In genomic region chr8:85517336-85517735, GRCm38 (mm10) we compare ENCODE assay signal across 23 mouse cellular contexts. TPM values are rescaled to one million over a fixed set of nuclear protein-coding genes. Genes with fewer than 3 reads are reported as not detected.
DNase-seq lines count a peak whose midpoint lies in the region; ATAC-seq and TF ChIP-seq lines count a peak whose summit lies in the region.
"Had no signal": no experiment of that assay in that cellular context is flagged by ENCODE, and none has a peak within 500 bp of the region (broad histone marks: within the 10 kb centered on the region; RNA-seq: fewer than 3 reads in every experiment).

No protein-coding gene starts in this region.

- ATAC-seq in cerebellum, adult (ENCODE audit: insufficient number of reproducible peaks, low FRiP score, low TSS enrichment) = no peak
- ATAC-seq: CD4-positive, CD25-positive, alpha-beta regulatory T cell, adult 4 months; forebrain, embryonic 14.5 days; intestine, embryonic 15.5 days; midbrain, embryonic 13.5 days had no signal

- DNase-seq in adrenal gland, postnatal 14 days = peak; percentile 27
- no peak for DNase-seq in adrenal gland, adult 2 months
- peak; percentile 54 for DNase-seq in layer of hippocampus, adult 11-12 months (ENCODE audit: low spot score)
- no peak for DNase-seq in layer of hippocampus, postnatal 25 days (ENCODE audit: extremely low spot score in 1 of 2, low spot score in 1 of 2)
- peak; percentile 62 to 64 for DNase-seq in left cerebral cortex, adult 2 months (ENCODE audit: extremely low spot score in 1 of 2, low spot score in 2 of 2)
- peak; percentile 35 for DNase-seq in right cerebral cortex, postnatal 14 days
- no peak for DNase-seq in spleen, postnatal 36 days (ENCODE audit: low spot score in 2 of 2)
- DNase-seq: cerebellum, adult 11 months; cerebellum, postnatal 14 days; liver, embryonic 13.5 days; thymus, postnatal 25 days had no signal

- H3K4me3 ChIP-seq in left cerebral cortex, adult 2 months = no peak overlapping the region
- H3K4me3 ChIP-seq: heart, embryonic 13.5 days; intestine, embryonic 15.5 days; kidney, embryonic 15.5 days; limb, embryonic 12.5 days; liver, embryonic 13.5 days; lung, embryonic 15.5 days; midbrain, embryonic 13.5 days; neural tube, embryonic 15.5 days had no signal

- peak overlapping the region; percentile 74 for H3K27ac ChIP-seq in left cerebral cortex, adult 2 months
- H3K27ac ChIP-seq: heart, embryonic 13.5 days; intestine, embryonic 15.5 days; kidney, embryonic 15.5 days; limb, embryonic 12.5 days; liver, embryonic 13.5 days; lung, embryonic 15.5 days; midbrain, embryonic 13.5 days; neural tube, embryonic 15.5 days; stomach, postnatal 0 days had no signal

- TF ChIP-seq CTCF in left cerebral cortex, adult 2 months (IDR thresholded peaks at IDR 0.05) = no peak

- intact Hi-C loops in left cerebral cortex, adult 2 months (cut with DNase I) = loop anchor here (1.0 kb wide), 1 partner anchor 25 kb away; the partner anchor contains the start of gene Gpt2

RNA-seq across cellular contexts. Expression of gene Gpt2, which starts 25.0 kb away (rescaled TPM):
- 91.9 and 135 TPM in 2 replicates for total RNA-seq in adrenal gland, postnatal 14 days (2021)
- total RNA-seq in adrenal gland, adult 2 months (2021) = 100 to 1,000 TPM in 1 of 2 experiments, 10 to 100 TPM in 1; 68.8 to 379 TPM
- 214 and 283 TPM in 2 replicates for polyA plus RNA-seq in adrenal gland, adult 2 months (2012; rRNA removed)
- total RNA-seq in layer of hippocampus, postnatal 25 days (2021) = 10 to 100 TPM; 61.8 to 80.8 TPM
- 10 to 100 TPM; 62.7 to 70.0 TPM for total RNA-seq in left cerebral cortex, adult 2 months (2021)
- polyA plus RNA-seq: G1E had no signal

RNA-seq across cellular contexts. Expression of gene Dnaja2, which starts 37.8 kb away (rescaled TPM):
- total RNA-seq in adrenal gland, postnatal 14 days (2021) = 148 and 164 TPM in 2 replicates
- 100 to 1,000 TPM; 157 to 173 TPM for total RNA-seq in adrenal gland, adult 2 months (2021)
- 5.3 and 7.7 TPM in 2 replicates for polyA plus RNA-seq in adrenal gland, adult 2 months (2012; rRNA removed)
- 100 to 1,000 TPM; 194 to 202 TPM for total RNA-seq in layer of hippocampus, postnatal 25 days (2021)
- 100 to 1,000 TPM; 175 to 199 TPM for total RNA-seq in left cerebral cortex, adult 2 months (2021)

Comparison
In these comparisons a context has a peak if more than half of its experiments do, and no peak if none do; other contexts are left out.
1. DNase-seq: peak in adrenal gland, postnatal 14 days (single experiment), layer of hippocampus, adult 11-12 months (single experiment), left cerebral cortex, adult 2 months (2 of 2) and right cerebral cortex, postnatal 14 days (single experiment); none in adrenal gland, adult 2 months (single experiment), layer of hippocampus, postnatal 25 days (0 of 2) and spleen, postnatal 36 days (0 of 2).